Mouse (Mus musculus) kidney, postnatal 0 days (tissue): Measurements from ENCODE around the gene Gnb1l. TPM values are rescaled to one million over a fixed set of nuclear protein-coding genes. Genes with fewer than 3 reads are reported as not detected.

Source experiments
- ATAC-seq: fragments of 200-750 bp; cut with Nextera tagmentation; replicated peaks from 2 replicates; pipeline ENCODE4 v1.8.0; 2017; ENCODE audit warnings: low read depth, moderate number of reproducible peaks, moderate TSS enrichment, moderate library complexity; ENCODE audit not compliant: low FRiP score
- DNase-seq: peaks from one replicate; pipeline ENCODE4 v3.0.0-alpha.2; 2016; ENCODE audit warnings: low spot score
- H3K27ac ChIP-seq: fragments of 300-500 bp; sonication (generic); 2 replicates; pipeline ENCODE4 v1.5.1; 2014; ENCODE audit warnings: mild to moderate bottlenecking
- H3K27me3 ChIP-seq: fragments of 300-500 bp; sonication (generic); 2 replicates; pipeline ENCODE4 v1.6.1; 2014; ENCODE audit warnings: low read length, mixed read lengths; ENCODE audit not compliant: insufficient read depth
- H3K36me3 ChIP-seq: fragments of 300-500 bp; sonication (generic); 2 replicates; pipeline ENCODE4 v1.6.1; 2014; ENCODE audit warnings: low read length, mixed read lengths; ENCODE audit not compliant: insufficient read depth
- H3K4me1 ChIP-seq: fragments of 300-500 bp; sonication (generic); replicated peaks from 2 replicates; pipeline ENCODE4 v1.6.1; 2014; ENCODE audit warnings: antibody characterized with exemption, low read length, mixed read lengths; ENCODE audit not compliant: insufficient read depth
- H3K4me2 ChIP-seq: fragments of 300-500 bp; sonication (generic); 2 replicates; pipeline ENCODE4 v1.6.1; 2014; ENCODE audit warnings: mild to moderate bottlenecking, low read length, moderate library complexity, mixed read lengths
- H3K4me3 ChIP-seq: fragments of 300-500 bp; sonication (generic); replicated peaks from 2 replicates; pipeline ENCODE4 v1.5.1; 2014; ENCODE audit warnings: low read depth, low read length
- H3K9ac ChIP-seq: fragments of 300-500 bp; sonication (generic); 2 replicates; pipeline ENCODE4 v1.6.1; 2014; ENCODE audit warnings: low read depth, low read length
- H3K9me3 ChIP-seq: fragments of 300-500 bp; sonication (generic); replicated peaks from 2 replicates; pipeline ENCODE4 v1.6.1; 2016; ENCODE audit warnings: low read length, inconsistent platforms, mixed read lengths
- CTCF ChIP-seq: IDR thresholded peaks from 2 replicates; pipeline ENCODE4 v1.5.1; 2016; ENCODE audit warnings: antibody characterized with exemption, low read depth, mild to moderate bottlenecking, moderate library complexity
- WGBS: fragments of 180-500 bp; shearing (Covaris S2); extraction: QIAGEN DNeasy Blood & Tissue Kit; methylation state at CpG from one replicate; pipeline ENCODE4 v1.1.7; 2014; 5-methylcytosine and 5-hydroxymethylcytosine counted together
- polyA plus RNA-seq: library from polyadenylated mRNA; unstranded; fragments of >200 nt; fragmentation: Nextera tagmentation; extraction: Ambion mirVana; gene quantifications from 2 replicates; pipeline ENCODE4 v1.2.1, GENCODE M21; 2015

The Gnb1l gene
- polyA plus RNA-seq, 1 experiment from 2014 or later = 12.9 TPM

DNA sequence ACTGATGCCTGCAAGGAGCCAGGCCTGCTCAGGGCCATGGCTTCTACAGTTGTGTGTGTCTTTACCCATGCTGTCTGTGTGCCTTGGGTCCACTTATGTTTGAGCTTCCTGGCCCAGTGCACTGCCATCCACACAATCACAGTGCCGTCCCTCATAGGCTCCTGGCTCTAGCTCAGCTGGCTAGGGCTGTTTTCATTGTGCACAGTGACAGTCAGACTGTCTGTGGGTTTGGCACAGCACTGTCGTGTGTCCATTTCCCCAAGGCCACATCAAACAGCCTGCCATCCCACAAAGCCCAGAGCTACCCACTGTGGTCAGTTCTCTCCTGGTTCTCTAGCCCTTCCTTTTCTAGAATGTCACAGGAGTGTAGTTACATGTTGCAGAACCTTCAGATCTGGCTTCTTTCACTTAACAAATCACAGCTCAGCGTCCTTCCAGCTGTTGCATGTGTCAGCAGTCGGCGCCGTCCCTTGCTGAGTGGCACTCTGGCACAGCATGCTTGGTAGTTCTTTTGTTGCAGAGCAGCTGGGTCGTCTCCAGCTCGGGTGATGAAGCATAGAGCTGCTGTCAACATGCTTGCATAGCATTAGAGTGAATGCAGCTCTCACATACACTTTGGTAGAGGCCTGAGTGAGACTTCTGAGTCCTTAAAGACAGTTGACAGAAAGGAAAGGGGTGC lies 44.8 kb downstream of the Gnb1l start:
- DNase-seq (peak; percentile 21), ATAC-seq (no peak)
- Histone ChIP-seq H3K36me3 (no peaks in the 10 kb centered on the region), H3K4me1 (no peaks in the 10 kb centered on the region), H3K27ac (no peak overlapping the region), H3K9me3 (no peaks in the 10 kb centered on the region), H3K4me2 (no peak overlapping the region), H3K27me3 (no peaks in the 10 kb centered on the region), H3K4me3 (no peak overlapping the region), H3K9ac (no peak overlapping the region)
- TF ChIP-seq CTCF = no peak
- WGBS = 47% methylated on average over 8 of the region's 8 CpGs

GRCm38 (mm10) chr16:18547891-18548290 lies 49.4 kb downstream of the Gnb1l start:
- no peaks in the 10 kb centered on the region; the same call in 1 of the 2 replicates for H3K4me1 ChIP-seq
- no peak overlapping the region for H3K4me3 ChIP-seq
- H3K4me2 ChIP-seq = no peak overlapping the region
- H3K9ac ChIP-seq = no peak overlapping the region
- WGBS = 69% methylated on average over 5 of the region's 5 CpGs
- no peak for ATAC-seq
- no peak for DNase-seq
- no peaks in the 10 kb centered on the region for H3K36me3 ChIP-seq
- H3K27ac ChIP-seq = no peak overlapping the region
- no peaks in the 10 kb centered on the region for H3K27me3 ChIP-seq
- H3K9me3 ChIP-seq = no peaks in the 10 kb centered on the region
- TF ChIP-seq CTCF = no peak

DNA sequence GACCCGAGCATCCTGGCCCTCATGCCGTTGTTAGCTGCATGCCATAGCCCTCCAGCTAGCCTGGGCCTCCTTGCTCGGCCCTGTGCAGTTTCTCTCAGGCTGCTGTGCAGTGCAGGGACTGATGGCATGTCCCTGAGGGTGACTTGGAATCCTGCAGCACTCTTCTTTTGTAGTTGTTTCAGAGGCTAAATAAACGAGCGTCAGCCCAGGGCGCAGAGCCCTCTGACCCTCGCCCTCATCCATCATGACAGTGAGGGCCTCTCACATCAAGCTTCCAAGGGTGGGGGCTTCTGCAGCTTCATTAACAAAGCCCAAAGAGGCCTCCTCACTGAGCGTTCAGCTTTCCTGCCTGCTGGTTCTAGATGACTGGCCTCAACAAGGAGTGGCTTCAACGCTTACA lies 53.1 kb downstream of the Gnb1l start:
- no peaks in the 10 kb centered on the region; the same call in 1 of the 2 replicates for H3K4me1 ChIP-seq
- TF ChIP-seq CTCF = no peak
- no peaks in the 10 kb centered on the region for H3K9me3 ChIP-seq
- no peak for ATAC-seq
- no peak overlapping the region for H3K4me2 ChIP-seq
- no peak overlapping the region for H3K27ac ChIP-seq
- no peak overlapping the region for H3K4me3 ChIP-seq
- DNase-seq = peak; percentile 33
- no peaks in the 10 kb centered on the region for H3K36me3 ChIP-seq
- no peak overlapping the region for H3K9ac ChIP-seq
- 24% methylated on average over 9 of the region's 9 CpGs for WGBS
- H3K27me3 ChIP-seq = no peaks in the 10 kb centered on the region

- 0 out of 2 replicates have a peak, but pooled peaks have one; percentile 20 for ATAC-seq
Observed at GRCm38 (mm10) chr16:18552106-18552710, 53.7 kb downstream of the Gnb1l start.

DNA sequence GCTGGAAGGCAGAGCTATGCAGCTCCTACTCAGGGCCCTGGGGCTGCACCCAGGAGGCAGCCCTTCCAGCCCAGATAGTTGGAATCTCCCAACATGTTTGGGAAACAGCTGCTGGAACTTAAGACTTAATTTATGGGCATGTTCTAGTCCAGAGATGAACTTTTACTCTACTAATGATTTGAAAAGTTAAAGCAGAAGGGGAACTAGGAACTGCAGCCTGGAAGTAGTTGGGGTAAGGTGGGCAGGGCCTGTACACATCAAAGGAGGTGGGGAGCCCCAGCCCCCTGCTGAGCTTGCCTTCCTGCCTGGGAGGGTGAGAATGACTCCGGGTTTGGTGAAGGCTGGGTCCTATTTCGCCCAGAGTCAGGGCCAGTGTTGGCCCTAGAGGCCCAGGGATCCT lies 56.2 kb downstream of the Gnb1l start:
- H3K9me3 ChIP-seq = no peaks in the 10 kb centered on the region
- WGBS = 53% methylated on average over 2 of the region's 2 CpGs
- peak; percentile 47 for DNase-seq
- no peak overlapping the region for H3K27ac ChIP-seq
- no peak overlapping the region for H3K4me2 ChIP-seq
- no peak for TF ChIP-seq CTCF
- H3K36me3 ChIP-seq = no peaks in the 10 kb centered on the region
- no peak overlapping the region for H3K4me3 ChIP-seq
- no peaks in the 10 kb centered on the region for H3K27me3 ChIP-seq
- no peak for ATAC-seq
- no peaks in the 10 kb centered on the region; the same call in 1 of the 2 replicates for H3K4me1 ChIP-seq
- H3K9ac ChIP-seq = no peak overlapping the region

More at GRCm38 (mm10) chr16:18552106-18552710, 53.7 kb downstream of the Gnb1l start:
- H3K27ac ChIP-seq = no peak overlapping the region
- H3K4me3 ChIP-seq = no peak overlapping the region
- H3K4me2 ChIP-seq = no peak overlapping the region
- 44% methylated on average over 11 of the region's 11 CpGs for WGBS
- no peaks in the 10 kb centered on the region for H3K9me3 ChIP-seq
- H3K27me3 ChIP-seq = no peaks in the 10 kb centered on the region
- no peaks in the 10 kb centered on the region for H3K36me3 ChIP-seq
- no peaks in the 10 kb centered on the region; the same call in 1 of the 2 replicates for H3K4me1 ChIP-seq
- no peak for TF ChIP-seq CTCF
- no peak overlapping the region for H3K9ac ChIP-seq
- DNase-seq = peak; percentile 12

GRCm38 (mm10) chr16:18555235-18555935 lies 56.9 kb downstream of the Gnb1l start:
- no peaks in the 10 kb centered on the region for H3K36me3 ChIP-seq
- no peak overlapping the region for H3K9ac ChIP-seq
- TF ChIP-seq CTCF = no peak
- H3K4me1 ChIP-seq = no peaks in the 10 kb centered on the region; the same call in 1 of the 2 replicates
- no peaks in the 10 kb centered on the region for H3K9me3 ChIP-seq
- H3K4me3 ChIP-seq = no peak overlapping the region
- ATAC-seq (no peak), DNase-seq (no peak)
- no peak overlapping the region for H3K27ac ChIP-seq
- no peak overlapping the region for H3K4me2 ChIP-seq
- no peaks in the 10 kb centered on the region for H3K27me3 ChIP-seq
- WGBS = 53% methylated on average over 17 of the region's 17 CpGs
